Mouse (Mus musculus): ENCODE data around the gene Cc2d2a.

Cc2d2a gene

GRCm38 (mm10) chr5:43661997-43662961 lies at the start of gene Cc2d2a:
Gene Cc2d2a, plus strand, starts transcription at chr5:43662346.
- DNase-seq (ENCODE audit: inconsistent age in 2 of 2, low spot score in 1 of 2) = peak; percentile 46 to 87

GRCm38 (mm10) chr5:43621575-43622299 lies 40.4 kb upstream of the Cc2d2a start:
- DNase-seq (ENCODE audit: inconsistent age in 2 of 2, low spot score in 1 of 2) = no peak

DNA sequence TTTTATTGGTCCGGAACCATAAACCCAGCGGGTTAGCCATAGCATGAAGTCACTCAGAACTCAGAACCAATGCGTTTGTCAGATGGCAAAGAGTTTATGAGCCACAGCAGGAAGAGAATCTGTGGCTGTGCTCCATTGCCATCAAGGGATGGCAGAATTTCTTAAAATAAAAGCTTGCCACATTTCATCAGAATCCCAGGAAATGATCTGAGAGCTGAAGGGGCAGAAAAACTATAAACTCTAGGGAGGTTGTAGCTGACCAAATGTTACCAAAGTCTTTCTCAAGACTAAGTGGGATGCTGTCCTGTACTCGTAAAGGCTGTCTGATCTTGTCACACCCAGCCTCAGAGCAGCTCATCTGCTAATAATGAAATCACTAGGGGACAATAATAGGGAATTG lies 36.7 kb upstream of the Cc2d2a start:
- no peak for DNase-seq (ENCODE audit: inconsistent age in 2 of 2, low spot score in 1 of 2)

- DNase-seq (ENCODE audit: inconsistent age in 2 of 2, low spot score in 1 of 2) = no peak
Observed at GRCm38 (mm10) chr5:43634071-43634601, 28.0 kb upstream of the Cc2d2a start.

DNA sequence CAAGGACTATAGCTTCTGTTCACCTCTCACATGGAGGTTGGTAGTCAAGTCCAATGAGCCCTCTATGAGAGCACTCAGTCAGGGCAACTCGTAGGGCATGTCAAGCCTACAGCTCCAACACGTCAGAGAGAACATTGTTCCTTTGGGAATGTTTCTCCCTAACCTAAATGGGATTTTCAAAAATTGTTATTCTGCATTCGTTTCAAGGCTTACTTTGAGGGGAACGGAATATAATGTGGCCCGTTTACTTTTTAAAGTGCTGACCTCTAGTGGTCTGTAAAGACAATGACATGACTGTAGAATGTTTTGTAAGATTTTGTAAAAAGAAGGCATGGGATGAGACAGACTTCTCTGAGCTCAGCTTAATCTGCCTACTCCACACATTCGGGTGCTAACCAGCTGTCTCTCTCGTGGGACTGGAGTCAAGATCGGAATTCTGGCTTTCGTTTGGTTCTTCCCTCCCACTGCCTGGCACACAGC lies 27.5 kb upstream of the Cc2d2a start:
- peak in 1 of 2 experiments; percentile 65 for DNase-seq (ENCODE audit: inconsistent age in 2 of 2, low spot score in 1 of 2)

DNA sequence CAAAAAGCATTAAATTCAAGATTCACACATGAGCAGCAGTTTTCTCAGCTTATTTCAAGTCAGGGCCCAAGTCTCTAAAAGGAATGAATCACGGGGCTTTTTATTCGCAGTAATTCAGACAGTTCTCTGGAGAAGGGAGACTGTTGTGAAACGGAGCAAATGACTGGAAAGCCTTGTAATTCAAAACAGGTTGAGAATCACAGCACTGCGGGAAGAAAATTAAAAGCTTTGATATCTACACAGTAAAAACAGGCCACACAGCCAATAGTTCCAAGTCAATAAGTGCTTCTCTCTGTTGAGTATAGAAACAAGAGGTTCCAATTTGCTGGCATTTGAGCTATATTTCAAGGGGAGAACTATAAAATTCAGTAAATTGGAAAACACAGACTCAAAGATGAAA lies 17.1 kb upstream of the Cc2d2a start:
- no peak for DNase-seq (ENCODE audit: inconsistent age in 2 of 2, low spot score in 1 of 2)

DNA sequence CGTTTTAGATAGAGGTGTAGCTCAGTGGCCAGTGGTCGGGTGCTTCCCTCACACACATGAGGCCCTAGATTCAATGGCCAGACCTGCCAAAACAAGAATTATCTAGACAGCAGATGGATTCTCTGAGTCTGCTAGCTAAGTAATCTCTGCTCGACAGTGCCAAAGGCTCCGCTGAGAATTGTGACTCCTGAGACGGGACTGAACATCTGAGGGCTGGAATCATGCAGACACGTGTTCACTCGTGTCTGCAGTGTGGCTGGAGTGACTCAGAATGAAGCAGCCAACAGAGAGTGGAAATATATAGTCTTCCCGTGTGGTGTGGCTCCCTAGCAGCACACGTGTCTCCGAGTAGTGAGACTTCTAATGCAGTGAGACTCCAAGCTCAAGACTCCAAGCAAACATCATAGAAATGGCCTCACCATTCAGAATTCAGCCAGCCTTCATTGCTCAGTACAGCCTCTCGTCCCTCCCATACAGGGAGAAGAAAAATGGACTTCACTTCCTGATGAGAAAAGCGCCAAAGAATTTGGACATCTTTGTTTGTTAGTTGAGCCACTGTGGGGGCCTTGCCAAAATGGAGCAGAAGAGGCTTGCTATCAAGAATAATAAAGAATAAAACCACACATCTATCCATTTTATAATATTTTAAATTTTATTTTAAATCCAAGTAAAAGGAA lies 14.9 kb upstream of the Cc2d2a start:
- DNase-seq (ENCODE audit: inconsistent age in 2 of 2, low spot score in 1 of 2) = no peak

GRCm38 (mm10) chr5:43661498-43661897 lies 648 bp upstream of the Cc2d2a start:
- peak in 1 of 2 experiments; percentile 35 for DNase-seq (ENCODE audit: inconsistent age in 2 of 2, low spot score in 1 of 2)

- DNase-seq (ENCODE audit: inconsistent age in 2 of 2, low spot score in 1 of 2) = peak in 1 of 2 experiments; percentile 39
Observed at GRCm38 (mm10) chr5:43663531-43663930, 1.4 kb downstream of the Cc2d2a start.

DNA sequence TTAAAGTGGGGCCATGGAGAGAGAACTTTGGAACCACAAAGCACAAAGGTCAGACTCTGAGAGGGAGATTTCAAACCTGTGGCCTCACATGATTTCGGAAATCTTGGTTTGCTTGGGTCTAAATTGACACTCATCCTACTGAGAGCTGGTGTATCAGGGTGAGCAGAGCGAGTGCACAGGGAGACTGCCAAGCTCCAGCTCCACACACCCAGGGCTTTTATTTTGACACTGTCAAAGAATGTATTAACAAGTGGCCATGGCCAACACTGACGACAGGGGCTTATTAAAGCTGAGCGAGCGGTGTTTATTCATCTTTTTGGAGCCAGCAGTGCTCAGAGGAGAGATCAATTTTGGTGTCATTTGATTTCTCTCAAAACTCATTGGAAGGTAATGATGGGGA lies 3.0 kb downstream of the Cc2d2a start:
- DNase-seq (ENCODE audit: inconsistent age in 2 of 2, low spot score in 1 of 2) = peak in 1 of 2 experiments; percentile 22

- DNase-seq (ENCODE audit: inconsistent age in 2 of 2, low spot score in 1 of 2) = peak; percentile 43 to 70
Observed at GRCm38 (mm10) chr5:43669118-43669645, 7.0 kb downstream of the Cc2d2a start.

- peak; percentile 84 to 96 for DNase-seq (ENCODE audit: inconsistent age in 2 of 2, low spot score in 1 of 2)
Observed at GRCm38 (mm10) chr5:43672177-43672911, 10.2 kb downstream of the Cc2d2a start.

- DNase-seq (ENCODE audit: inconsistent age in 2 of 2, low spot score in 1 of 2) = no peak
Observed at GRCm38 (mm10) chr5:43673083-43673482, 10.9 kb downstream of the Cc2d2a start.

DNA sequence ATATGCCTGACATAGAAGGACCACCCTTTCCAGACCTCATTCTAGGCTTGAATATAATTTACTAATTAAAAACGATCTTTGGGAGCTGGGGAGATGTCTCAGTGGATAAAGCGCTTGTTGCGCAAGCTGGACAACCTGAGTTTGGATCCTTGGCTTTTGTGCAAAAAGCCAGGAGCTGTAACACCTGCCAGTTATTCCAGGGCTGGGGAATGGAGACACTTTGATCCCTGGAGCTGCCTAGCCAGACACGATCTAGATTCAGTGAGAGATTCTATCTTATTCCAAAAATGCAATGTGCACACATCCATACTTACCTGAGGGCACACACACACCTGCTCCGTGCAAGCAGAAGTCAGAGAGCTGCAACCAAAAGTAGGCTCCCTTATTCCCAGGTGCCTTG lies 23.3 kb downstream of the Cc2d2a start:
- DNase-seq (ENCODE audit: inconsistent age in 2 of 2, low spot score in 1 of 2) = no peak

GRCm38 (mm10) chr5:43692489-43692888 lies 30.3 kb downstream of the Cc2d2a start:
- DNase-seq (ENCODE audit: inconsistent age in 2 of 2, low spot score in 1 of 2) = no peak

GRCm38 (mm10) chr5:43697133-43697532 lies 35.0 kb downstream of the Cc2d2a start:
- DNase-seq (ENCODE audit: inconsistent age in 2 of 2, low spot score in 1 of 2) = no peak

GRCm38 (mm10) chr5:43699240-43699639 lies 37.1 kb downstream of the Cc2d2a start:
- no peak for DNase-seq (ENCODE audit: inconsistent age in 2 of 2, low spot score in 1 of 2)

DNA sequence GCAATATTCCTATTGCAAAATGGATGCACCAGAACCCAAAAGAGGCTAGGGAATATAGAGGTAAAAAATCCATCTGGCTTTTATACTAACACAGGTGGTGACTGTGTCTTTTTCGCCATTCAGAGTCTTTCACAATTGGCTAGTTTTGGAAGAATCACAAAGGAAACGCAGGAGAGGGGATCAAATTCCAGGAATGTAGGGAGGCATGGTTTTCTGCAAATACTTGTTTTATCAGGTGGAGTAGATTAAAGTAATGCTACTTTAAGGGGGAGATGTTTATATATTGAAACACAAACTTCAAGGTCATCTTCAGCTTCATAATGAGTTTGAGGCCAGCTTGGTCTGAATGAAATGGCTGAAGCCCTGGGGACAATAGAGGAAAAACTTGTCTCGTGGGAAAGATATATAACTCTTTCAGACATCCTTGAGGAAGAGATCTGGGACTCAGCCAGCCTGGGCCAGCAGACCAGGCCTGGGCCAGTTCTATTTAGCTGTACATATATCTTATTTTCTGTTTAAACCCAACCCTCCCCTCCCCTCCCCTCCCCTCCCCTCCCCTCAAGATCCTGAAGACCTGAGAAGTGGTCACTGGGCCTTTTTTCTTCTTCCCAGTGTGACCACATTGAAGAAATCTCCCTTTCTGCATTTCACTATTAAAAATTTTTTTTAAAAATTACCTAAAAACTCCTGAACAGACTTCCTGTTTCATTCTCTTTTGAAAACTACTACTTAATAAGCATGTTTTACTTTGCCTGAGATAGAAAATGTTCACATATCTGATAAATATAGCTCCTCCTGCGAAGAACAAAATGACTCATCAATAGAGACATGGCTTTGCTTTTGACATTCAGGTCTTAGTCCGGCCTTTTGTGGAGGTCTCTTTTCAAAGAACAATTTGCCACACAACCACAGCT lies 59.6 kb downstream of the Cc2d2a start:
- DNase-seq (ENCODE audit: inconsistent age in 2 of 2, low spot score in 1 of 2) = no peak

DNA sequence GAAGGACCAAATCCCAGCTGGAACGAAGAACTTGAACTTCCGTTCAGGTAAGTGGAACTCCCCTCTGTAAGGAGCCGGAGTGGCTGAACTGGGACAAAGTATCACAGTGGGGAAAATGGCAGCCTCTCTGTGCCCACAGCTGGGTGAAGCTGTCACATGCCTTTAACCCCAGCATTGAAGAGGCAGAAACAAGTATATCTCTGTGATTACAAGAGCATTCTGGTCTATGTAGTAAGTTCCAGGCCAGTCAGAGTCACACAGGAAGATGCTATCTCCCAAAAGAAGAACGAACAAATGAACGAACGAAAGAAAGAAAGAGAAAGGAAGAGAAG lies 60.3 kb downstream of the Cc2d2a start:
- no peak for DNase-seq (ENCODE audit: inconsistent age in 2 of 2, low spot score in 1 of 2)

Data from adrenal gland, adult (tissue).